Mouse (Mus musculus) ES-Bruce4 (cell line): ENCODE data around the gene Gm16867. TPM values are rescaled to one million over a fixed set of nuclear protein-coding genes. Genes with fewer than 3 reads are reported as not detected.
"Not testable (repeated sequence)": the region's sequence is repeated elsewhere in the genome, so short reads cannot be mapped to it uniquely, and the experiment has no call there.

Experiments
- H3K27ac ChIP-seq: 2 replicates; pipeline ENCODE4 v1.5.1; 2012; ENCODE audit warnings: low read length, inconsistent platforms; ENCODE audit not compliant: insufficient read depth
- H3K27me3 ChIP-seq: 2 replicates; pipeline ENCODE4 v1.6.1; 2012; ENCODE audit warnings: mild to moderate bottlenecking, low read length, inconsistent platforms; ENCODE audit not compliant: control insufficient read depth, poor library complexity, insufficient read depth, severe bottlenecking
- H3K36me3 ChIP-seq: 2 replicates; pipeline ENCODE4 v1.6.1; 2012; ENCODE audit warnings: inconsistent platforms, mild to moderate bottlenecking, low read length, moderate library complexity; ENCODE audit not compliant: control insufficient read depth, poor library complexity, insufficient read depth, severe bottlenecking
- H3K4me1 ChIP-seq: one replicate; pipeline ENCODE4 v1.8.1; 2011; ENCODE audit warnings: low read length; ENCODE audit not compliant: control insufficient read depth, insufficient read depth
- H3K4me3 ChIP-seq: 2 replicates; pipeline ENCODE4 v1.5.1; 2011; ENCODE audit warnings: low read depth, mild to moderate bottlenecking, low read length
- H3K9ac ChIP-seq: 2 replicates; pipeline ENCODE4 v1.6.1; 2012; ENCODE audit warnings: low read depth, mild to moderate bottlenecking, inconsistent platforms; ENCODE audit not compliant: poor library complexity, severe bottlenecking
- H3K9me3 ChIP-seq: replicated peaks from 2 replicates; pipeline ENCODE4 v1.6.1; 2012; ENCODE audit warnings: mild to moderate bottlenecking, low read length, inconsistent platforms; ENCODE audit not compliant: control insufficient read depth, poor library complexity, insufficient read depth, severe bottlenecking
- polyA plus RNA-seq: library from polyadenylated mRNA; stranded (reverse); fragments of >200 nt; gene quantifications from 2 replicates; pipeline ENCODE4 v1.2.4, GENCODE M21; 2011; ENCODE audit warnings: low read depth; ENCODE audit not compliant: missing spikeins, insufficient read depth, insufficient read length

The Gm16867 gene
- polyA plus RNA-seq, 1 experiment = not detected

GRCm38 (mm10) chr14:69512449-69512848, 9.3 kb upstream of the Gm16867 start, which contains the start of gene Gm27179:
Gene Gm27179, minus strand, starts transcription at chr14:69512549.
- H3K36me3 ChIP-seq, H3K9me3 ChIP-seq, H3K27me3 ChIP-seq, H3K4me1 ChIP-seq, H3K27ac ChIP-seq, H3K4me3 ChIP-seq, H3K9ac ChIP-seq: not testable (repeated sequence)

GRCm38 (mm10) chr14:69507000-69507399, 3.8 kb upstream of the Gm16867 start:
- not testable (repeated sequence) for H3K36me3 ChIP-seq, H3K9ac ChIP-seq, H3K4me1 ChIP-seq, H3K4me3 ChIP-seq, H3K27ac ChIP-seq, H3K9me3 ChIP-seq, H3K27me3 ChIP-seq

- H3K9ac ChIP-seq, H3K27ac ChIP-seq, H3K27me3 ChIP-seq, H3K9me3 ChIP-seq, H3K4me3 ChIP-seq, H3K36me3 ChIP-seq, H3K4me1 ChIP-seq: not testable (repeated sequence)
Observed at GRCm38 (mm10) chr14:69502440-69503150, 567 bp downstream of the Gm16867 start.

GRCm38 (mm10) chr14:69496259-69496658, 6.9 kb downstream of the Gm16867 start:
- not testable (repeated sequence) for H3K27ac ChIP-seq, H3K36me3 ChIP-seq, H3K27me3 ChIP-seq, H3K9me3 ChIP-seq, H3K4me3 ChIP-seq, H3K9ac ChIP-seq, H3K4me1 ChIP-seq

GRCm38 (mm10) chr14:69494946-69495345, 8.2 kb downstream of the Gm16867 start:
- not testable (repeated sequence) for H3K36me3 ChIP-seq, H3K4me3 ChIP-seq, H3K27me3 ChIP-seq, H3K9me3 ChIP-seq, H3K9ac ChIP-seq, H3K4me1 ChIP-seq, H3K27ac ChIP-seq

- H3K27me3 ChIP-seq, H3K4me1 ChIP-seq, H3K27ac ChIP-seq, H3K36me3 ChIP-seq, H3K4me3 ChIP-seq, H3K9me3 ChIP-seq, H3K9ac ChIP-seq: not testable (repeated sequence)
Observed at GRCm38 (mm10) chr14:69494522-69494921, 8.6 kb downstream of the Gm16867 start.

- not testable (repeated sequence) for H3K4me1 ChIP-seq, H3K27ac ChIP-seq, H3K36me3 ChIP-seq, H3K9ac ChIP-seq, H3K27me3 ChIP-seq, H3K4me3 ChIP-seq, H3K9me3 ChIP-seq
Observed at GRCm38 (mm10) chr14:69488001-69488400, 15.2 kb downstream of the Gm16867 start.

- not testable (repeated sequence) for H3K36me3 ChIP-seq, H3K4me1 ChIP-seq, H3K9ac ChIP-seq, H3K9me3 ChIP-seq, H3K4me3 ChIP-seq, H3K27me3 ChIP-seq, H3K27ac ChIP-seq
Observed at GRCm38 (mm10) chr14:69485466-69486135, 17.6 kb downstream of the Gm16867 start.

GRCm38 (mm10) chr14:69473941-69474646, 29.1 kb downstream of the Gm16867 start:
- H3K36me3 ChIP-seq, H3K4me1 ChIP-seq, H3K4me3 ChIP-seq, H3K27ac ChIP-seq, H3K9me3 ChIP-seq, H3K9ac ChIP-seq, H3K27me3 ChIP-seq: not testable (repeated sequence)
